Mouse (Mus musculus): ENCODE results near the gene Dpp7. TPM values are rescaled to one million over a fixed set of nuclear protein-coding genes. Genes with fewer than 3 reads are reported as not detected.

Dpp7 gene
- polyA plus RNA-seq, 1 experiment from 2014 or later, result 32.8 TPM

- 66% methylated on average over 3 of the region's 3 CpGs for WGBS
- H3K4me2 ChIP-seq (replicated peaks; ENCODE audit: low read depth, low read length), result no peak overlapping the region
- no peak overlapping the region for H3K4me3 ChIP-seq (ENCODE audit: low read length)
- H3K36me3 ChIP-seq (ENCODE audit: insufficient read depth, low read length), result no peaks in the 10 kb centered on the region
- H3K9me3 ChIP-seq (ENCODE audit: low read length), result no peaks in the 10 kb centered on the region
- peaks cover 44% of the 10 kb centered on the region for H3K27me3 ChIP-seq (ENCODE audit: insufficient read depth, low read length)
- H3K9ac ChIP-seq (replicated peaks; ENCODE audit: low read length), result no peak overlapping the region
- peaks cover 3% of the 10 kb centered on the region; the same call in 1 of the 2 replicates for H3K4me1 ChIP-seq (ENCODE audit: insufficient read depth, low read length)
- H3K27ac ChIP-seq (ENCODE audit: low read length), result no peak overlapping the region
- ATAC-seq (ENCODE audit: low FRiP score, low TSS enrichment), result no peak
These were observed 52.7 kb downstream of the Dpp7 start for GRCm38 (mm10) chr2:25303452-25303851.

Other genes with a start within 250 kb of the Dpp7 start
- gene Nrarp, start 175.6 kb downstream of the Dpp7 start, polyA plus RNA-seq (2015; fragmentation: Nextera tagmentation; extraction: Ambion mirVana), result 18.4 and 18.8 TPM in 2 replicates
- gene Tor4a, start 159.5 kb downstream of the Dpp7 start, polyA plus RNA-seq (2015; fragmentation: Nextera tagmentation; extraction: Ambion mirVana), result 16.0 and 16.8 TPM in 2 replicates
- gene Nelfb, start 144.9 kb downstream of the Dpp7 start, polyA plus RNA-seq (2015; fragmentation: Nextera tagmentation; extraction: Ambion mirVana), result 131 and 138 TPM in 2 replicates
- 0.54 and 0.82 TPM in 2 replicates for gene Stpg3, start 141.7 kb downstream of the Dpp7 start, polyA plus RNA-seq (2015; fragmentation: Nextera tagmentation; extraction: Ambion mirVana)
- 0.37 TPM in 1 of 2 replicates, not detected in the other for gene Fam166a, start 137.6 kb downstream of the Dpp7 start, polyA plus RNA-seq (2015; fragmentation: Nextera tagmentation; extraction: Ambion mirVana)
- 627 and 671 TPM in 2 replicates for gene Tubb4b, start 131.7 kb downstream of the Dpp7 start, polyA plus RNA-seq (2015; fragmentation: Nextera tagmentation; extraction: Ambion mirVana)
- gene Slc34a3, start 122.0 kb downstream of the Dpp7 start, polyA plus RNA-seq (2015; fragmentation: Nextera tagmentation; extraction: Ambion mirVana), result 1.9 and 2.0 TPM in 2 replicates
- 0.55 and 0.69 TPM in 2 replicates for gene Rnf224, start 119.6 kb downstream of the Dpp7 start, polyA plus RNA-seq (2015; fragmentation: Nextera tagmentation; extraction: Ambion mirVana)
- gene Rnf208, start 114.1 kb downstream of the Dpp7 start, polyA plus RNA-seq (2015; fragmentation: Nextera tagmentation; extraction: Ambion mirVana), result 24.0 and 26.3 TPM in 2 replicates
- gene Cysrt1, start 113.9 kb downstream of the Dpp7 start, polyA plus RNA-seq (2015; fragmentation: Nextera tagmentation; extraction: Ambion mirVana), result 0.21 and 0.30 TPM in 2 replicates
- gene AL732309.1, start 109.5 kb downstream of the Dpp7 start, polyA plus RNA-seq (2015; fragmentation: Nextera tagmentation; extraction: Ambion mirVana), result 6.1 and 7.0 TPM in 2 replicates
- gene Tmem203, start 100.9 kb downstream of the Dpp7 start, polyA plus RNA-seq (2015; fragmentation: Nextera tagmentation; extraction: Ambion mirVana), result 24.8 and 25.6 TPM in 2 replicates
- 12.0 and 12.1 TPM in 2 replicates for gene Tprn, start 93.7 kb downstream of the Dpp7 start, polyA plus RNA-seq (2015; fragmentation: Nextera tagmentation; extraction: Ambion mirVana)
- gene Ssna1, start 83.9 kb downstream of the Dpp7 start, polyA plus RNA-seq (2015; fragmentation: Nextera tagmentation; extraction: Ambion mirVana), result 209 and 211 TPM in 2 replicates
- gene Anapc2, start 83.9 kb downstream of the Dpp7 start, polyA plus RNA-seq (2015; fragmentation: Nextera tagmentation; extraction: Ambion mirVana), result 146 and 152 TPM in 2 replicates
- not detected in 2 replicates for gene Tmem210, start 68.2 kb downstream of the Dpp7 start, polyA plus RNA-seq (2015; fragmentation: Nextera tagmentation; extraction: Ambion mirVana)
- gene Lrrc26, start 66.4 kb downstream of the Dpp7 start, polyA plus RNA-seq (2015; fragmentation: Nextera tagmentation; extraction: Ambion mirVana), result not detected in 2 replicates
- gene Grin1, start 37.2 kb downstream of the Dpp7 start, polyA plus RNA-seq (2015; fragmentation: Nextera tagmentation; extraction: Ambion mirVana), result 0.22 and 0.60 TPM in 2 replicates
- gene Man1b1, start 24.0 kb downstream of the Dpp7 start, polyA plus RNA-seq (2015; fragmentation: Nextera tagmentation; extraction: Ambion mirVana), result 53.7 and 57.5 TPM in 2 replicates
- 38.9 and 49.2 TPM in 2 replicates for gene Uap1l1, start 9.3 kb upstream of the Dpp7 start, polyA plus RNA-seq (2015; fragmentation: Nextera tagmentation; extraction: Ambion mirVana)
- 39.3 and 41.2 TPM in 2 replicates for gene Sapcd2, start 16.0 kb upstream of the Dpp7 start, polyA plus RNA-seq (2015; fragmentation: Nextera tagmentation; extraction: Ambion mirVana)
- 5.5 and 6.4 TPM in 2 replicates for gene Entpd2, start 39.5 kb upstream of the Dpp7 start, polyA plus RNA-seq (2015; fragmentation: Nextera tagmentation; extraction: Ambion mirVana)
- gene Npdc1, start 43.0 kb upstream of the Dpp7 start, polyA plus RNA-seq (2015; fragmentation: Nextera tagmentation; extraction: Ambion mirVana), result 52.4 and 58.3 TPM in 2 replicates
- gene Fut7, start 66.9 kb upstream of the Dpp7 start, polyA plus RNA-seq (2015; fragmentation: Nextera tagmentation; extraction: Ambion mirVana), result not detected in 2 replicates
- gene Abca2, start 72.3 kb upstream of the Dpp7 start, polyA plus RNA-seq (2015; fragmentation: Nextera tagmentation; extraction: Ambion mirVana), result 12.7 and 14.3 TPM in 2 replicates
- 3.9 and 8.5 TPM in 2 replicates for gene Clic3, start 100.5 kb upstream of the Dpp7 start, polyA plus RNA-seq (2015; fragmentation: Nextera tagmentation; extraction: Ambion mirVana)
- gene Paxx, start 104.7 kb upstream of the Dpp7 start, polyA plus RNA-seq (2015; fragmentation: Nextera tagmentation; extraction: Ambion mirVana), result 33.8 and 35.9 TPM in 2 replicates
- 1.8 and 4.7 TPM in 2 replicates for gene Ptgds, start 113.7 kb upstream of the Dpp7 start, polyA plus RNA-seq (2015; fragmentation: Nextera tagmentation; extraction: Ambion mirVana)
- gene Lcn12, start 137.6 kb upstream of the Dpp7 start, polyA plus RNA-seq (2015; fragmentation: Nextera tagmentation; extraction: Ambion mirVana), result not detected in 2 replicates
- gene Fbxw5, start 144.4 kb upstream of the Dpp7 start, polyA plus RNA-seq (2015; fragmentation: Nextera tagmentation; extraction: Ambion mirVana), result 105 and 115 TPM in 2 replicates
- gene C8g, start 145.4 kb upstream of the Dpp7 start, polyA plus RNA-seq (2015; fragmentation: Nextera tagmentation; extraction: Ambion mirVana), result 9.5 and 9.6 TPM in 2 replicates
- gene Traf2, start 190.6 kb upstream of the Dpp7 start, polyA plus RNA-seq (2015; fragmentation: Nextera tagmentation; extraction: Ambion mirVana), result 40.6 and 43.6 TPM in 2 replicates
- 372 and 373 TPM in 2 replicates for gene Edf1, start 201.5 kb upstream of the Dpp7 start, polyA plus RNA-seq (2015; fragmentation: Nextera tagmentation; extraction: Ambion mirVana)
- 12.2 and 14.7 TPM in 2 replicates for gene Mamdc4, start 218.5 kb upstream of the Dpp7 start, polyA plus RNA-seq (2015; fragmentation: Nextera tagmentation; extraction: Ambion mirVana)
- 193 and 206 TPM in 2 replicates for gene Phpt1, start 218.9 kb upstream of the Dpp7 start, polyA plus RNA-seq (2015; fragmentation: Nextera tagmentation; extraction: Ambion mirVana)
- 0.18 and 0.22 TPM in 2 replicates for gene Ajm1, start 225.4 kb upstream of the Dpp7 start, polyA plus RNA-seq (2015; fragmentation: Nextera tagmentation; extraction: Ambion mirVana)

Measured in kidney, embryonic 16.5 days (tissue).